Mouse (Mus musculus) layer of hippocampus, postnatal 10 days (tissue): ENCODE measurements around the gene Mycbpap. TPM values are rescaled to one million over a fixed set of nuclear protein-coding genes. Genes with fewer than 3 reads are reported as not detected.

ENCODE experiments used
- total RNA-seq, 2 experiments: library from RNA; stranded (reverse); gene quantifications; 2 replicates each; pipeline ENCODE4 v1.2.3; 2021

The Mycbpap gene
- total RNA-seq, 2 experiments from 2014 or later = 1.3 to 2.7 TPM

Other genes starting within 250 kb of the Mycbpap start
- not detected for gene Gm21885, start 239.9 kb downstream of the Mycbpap start, total RNA-seq
- 100 to 1,000 TPM; 127 to 142 TPM for gene Luc7l3, start 199.8 kb downstream of the Mycbpap start, total RNA-seq
- gene Ankrd40, start 193.7 kb downstream of the Mycbpap start, total RNA-seq = 10 to 100 TPM; 74.1 to 83.6 TPM
- gene Abcc3, start 128.7 kb downstream of the Mycbpap start, total RNA-seq = 1 to 10 TPM; 1.8 to 2.2 TPM
- gene Cacna1g, start 47.5 kb downstream of the Mycbpap start, total RNA-seq = 100 to 1,000 TPM; 111 to 128 TPM
- 1 to 10 TPM; 1.0 to 2.1 TPM for gene Spata20, start 35.6 kb downstream of the Mycbpap start, total RNA-seq
- gene Epn3, start 21.8 kb downstream of the Mycbpap start, total RNA-seq = 1 to 10 TPM; 3.1 to 3.3 TPM
- 10 to 100 TPM; 13.1 to 14.1 TPM for gene Rsad1, start 27.5 kb upstream of the Mycbpap start, total RNA-seq
- gene Chad, start 43.3 kb upstream of the Mycbpap start, total RNA-seq = 1 to 10 TPM in 1 of 2 experiments, under 1 TPM in 1; 0.78 to 1.4 TPM
- 10 to 100 TPM; 21.2 to 21.6 TPM for gene Acsf2, start 80.1 kb upstream of the Mycbpap start, total RNA-seq
- gene Lrrc59, start 108.0 kb upstream of the Mycbpap start, total RNA-seq = 10 to 100 TPM; 84.6 to 87.2 TPM
- 10 to 100 TPM; 61.8 to 62.3 TPM for gene Mrpl27, start 132.0 kb upstream of the Mycbpap start, total RNA-seq
- gene Eme1, start 132.2 kb upstream of the Mycbpap start, total RNA-seq = 1 to 10 TPM in 1 of 2 experiments, under 1 TPM in 1; 0.40 to 1.1 TPM
- 10 to 100 TPM; 24.7 to 30.4 TPM for gene Xylt2, start 155.8 kb upstream of the Mycbpap start, total RNA-seq
- gene Gm11541, start 182.8 kb upstream of the Mycbpap start, total RNA-seq = not detected
- under 1 TPM; 0.65 to 0.71 TPM for gene Cdc34b, start 220.0 kb upstream of the Mycbpap start, total RNA-seq